Mouse (Mus musculus): ENCODE data around the gene Gm20695.
A peak's percentile ranks its signal among the peaks of the same experiment; 100 is the strongest.
"Not testable (repeated sequence)": the region's sequence is repeated elsewhere in the genome, so short reads cannot be mapped to it uniquely, and the experiment has no call there.

Gm20695 gene

DNA sequence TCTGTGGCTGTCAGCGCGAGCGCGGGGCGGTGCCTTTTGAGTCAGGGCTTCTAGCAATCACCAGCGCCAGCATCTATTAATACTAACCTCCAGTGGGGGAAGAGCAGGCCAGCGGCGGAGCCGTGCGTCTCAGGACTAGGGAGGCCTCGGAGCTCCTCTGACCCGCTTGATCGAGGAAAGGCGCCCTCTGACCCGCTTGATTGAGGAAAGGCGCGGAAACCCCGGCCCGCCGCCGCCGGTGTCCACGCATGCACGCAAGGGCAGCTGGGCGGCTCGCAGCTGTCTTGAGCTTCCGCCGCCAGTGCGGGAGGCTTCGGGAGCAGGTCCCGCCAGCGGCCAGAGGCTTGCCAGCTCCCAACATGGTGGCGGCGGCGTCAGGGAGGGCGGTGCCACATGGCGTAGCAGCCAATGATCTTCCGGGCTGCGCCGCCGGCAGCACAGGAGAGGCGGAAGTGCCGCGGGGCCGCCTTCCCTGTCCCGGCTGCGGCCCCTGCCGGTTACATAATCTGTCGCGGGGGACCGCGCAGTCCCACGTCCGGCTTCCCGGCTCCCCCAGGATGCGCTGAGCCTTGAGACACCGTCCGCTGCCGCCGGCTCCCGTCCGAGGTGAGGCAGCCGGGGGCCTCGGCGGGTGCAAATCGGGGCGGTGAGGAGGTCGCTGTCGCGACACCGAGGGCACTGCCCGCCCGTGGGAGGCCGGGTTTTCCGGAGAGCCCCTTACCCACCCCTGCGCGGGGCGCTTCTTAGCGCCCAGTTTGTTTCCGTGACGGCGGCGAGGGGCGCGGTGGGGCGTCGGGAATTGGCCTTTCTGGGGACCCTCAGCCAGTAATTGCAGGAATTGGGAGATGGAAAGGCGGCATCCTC, at the start of gene Gm20695, which contains the start of gene Zfp597:
Gene Gm20695 (plus strand): TSS at position 448 of the 864 bp plus-strand sequence.
Gene Zfp597 (minus strand): TSS at position 361 of the 864 bp plus-strand sequence.
- peak; percentile 94 for DNase-seq

DNA sequence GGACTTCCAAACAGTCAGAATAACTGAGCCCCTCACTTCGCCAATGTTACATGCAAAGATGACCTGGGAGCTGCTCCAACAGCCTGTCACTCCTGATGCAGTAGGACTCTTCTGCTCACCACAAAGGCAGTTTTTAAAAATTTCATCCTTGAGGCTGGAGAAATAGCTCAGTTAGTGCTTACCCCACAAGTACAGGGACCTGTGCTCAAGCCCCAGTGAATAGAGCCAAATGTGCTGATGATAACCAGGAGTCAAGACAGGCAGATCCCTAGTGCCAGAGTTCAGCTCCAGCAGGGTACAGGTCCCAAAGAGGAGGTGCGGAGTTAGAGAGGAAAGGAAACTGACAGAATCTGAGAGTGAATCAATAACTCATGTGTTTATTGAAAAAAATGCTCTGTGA, 49.0 kb upstream of the Gm20695 start:
- no peak for DNase-seq

- DNase-seq: no peak
Measured at GRCm38 (mm10) chr16:3839157-3839885, 45.1 kb upstream of the Gm20695 start.

- DNase-seq: no peak
Measured at GRCm38 (mm10) chr16:3842989-3843388, 41.5 kb upstream of the Gm20695 start.

- no peak for DNase-seq
Measured at GRCm38 (mm10) chr16:3843796-3844195, 40.7 kb upstream of the Gm20695 start.

- peak; percentile 90 for DNase-seq
Measured at GRCm38 (mm10) chr16:3846711-3847518, 37.5 kb upstream of the Gm20695 start, which contains the start of gene Zfp174. Zfp174 (plus strand) TSS chr16:3847268.

GRCm38 (mm10) chr16:3847871-3848270, 36.6 kb upstream of the Gm20695 start:
- no peak for DNase-seq

GRCm38 (mm10) chr16:3848416-3848815, 36.0 kb upstream of the Gm20695 start:
- no peak for DNase-seq

GRCm38 (mm10) chr16:3851301-3851700, 33.1 kb upstream of the Gm20695 start:
- not testable (repeated sequence) for DNase-seq

- DNase-seq: no peak
Measured at GRCm38 (mm10) chr16:3852586-3852985, 31.9 kb upstream of the Gm20695 start.

DNA sequence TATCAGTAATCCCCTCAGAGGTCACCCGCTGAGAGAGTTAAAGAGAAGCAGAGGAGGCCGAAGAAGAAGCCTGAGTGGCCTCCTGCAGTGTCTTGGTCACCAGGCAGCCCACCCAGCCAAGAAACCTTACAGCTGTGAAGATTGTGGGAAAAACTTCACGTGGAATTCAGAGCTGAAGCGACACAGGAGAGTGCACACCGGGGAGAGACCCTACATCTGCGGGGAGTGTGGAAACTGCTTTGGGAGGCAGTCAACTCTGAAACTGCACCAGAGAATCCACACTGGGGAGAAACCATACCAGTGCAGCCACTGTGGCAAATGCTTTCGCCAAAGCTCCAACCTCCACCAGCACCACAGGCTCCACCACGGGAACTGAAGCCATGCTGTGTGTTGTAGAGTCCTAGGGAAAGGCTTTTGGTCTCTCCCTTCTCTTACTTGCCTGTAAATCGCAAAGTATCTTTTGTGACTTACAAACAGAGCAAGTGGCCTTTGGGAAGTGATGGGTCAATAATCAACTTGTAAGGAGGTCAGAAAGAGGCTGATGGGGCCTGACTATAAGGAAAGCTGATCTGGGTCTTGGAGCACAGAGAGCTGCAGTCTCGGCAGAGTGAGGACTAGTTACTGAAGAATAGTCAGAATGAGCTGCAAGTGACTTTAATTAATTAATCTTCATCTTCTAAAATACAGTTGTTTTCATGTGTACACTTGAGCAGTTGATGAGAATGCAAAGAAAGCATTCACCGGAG, 29.8 kb upstream of the Gm20695 start:
- no peak for DNase-seq

GRCm38 (mm10) chr16:3855776-3856175, 28.7 kb upstream of the Gm20695 start:
- DNase-seq: no peak

GRCm38 (mm10) chr16:3859254-3859653, 25.2 kb upstream of the Gm20695 start:
- no peak for DNase-seq

- DNase-seq: no peak
Measured at GRCm38 (mm10) chr16:3871815-3872214, 12.6 kb upstream of the Gm20695 start.

GRCm38 (mm10) chr16:3872216-3873047, 12.0 kb upstream of the Gm20695 start, which contains the start of gene Naa60:
Naa60 (plus strand) TSS chr16:3872375.
- peak; percentile 86 for DNase-seq

DNA sequence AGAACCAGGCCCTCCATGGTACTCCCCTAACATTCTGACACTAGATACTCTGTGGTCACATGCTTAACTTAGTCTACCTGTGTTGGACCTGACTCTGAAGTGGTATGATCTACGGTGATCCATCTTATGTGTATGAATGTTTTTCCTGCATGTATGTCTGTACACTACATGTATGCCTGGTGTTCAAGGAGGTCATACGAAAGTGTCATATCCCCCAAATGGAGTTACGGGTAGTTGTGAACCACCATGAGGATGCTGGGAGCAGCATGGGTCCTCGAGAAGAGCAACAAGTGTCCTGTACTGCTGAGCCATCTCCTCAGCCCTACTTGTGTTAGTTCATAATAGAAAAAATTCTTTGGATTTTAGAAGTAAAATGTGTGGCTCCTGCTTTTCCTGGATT, 8.1 kb upstream of the Gm20695 start:
- DNase-seq: no peak

DNA sequence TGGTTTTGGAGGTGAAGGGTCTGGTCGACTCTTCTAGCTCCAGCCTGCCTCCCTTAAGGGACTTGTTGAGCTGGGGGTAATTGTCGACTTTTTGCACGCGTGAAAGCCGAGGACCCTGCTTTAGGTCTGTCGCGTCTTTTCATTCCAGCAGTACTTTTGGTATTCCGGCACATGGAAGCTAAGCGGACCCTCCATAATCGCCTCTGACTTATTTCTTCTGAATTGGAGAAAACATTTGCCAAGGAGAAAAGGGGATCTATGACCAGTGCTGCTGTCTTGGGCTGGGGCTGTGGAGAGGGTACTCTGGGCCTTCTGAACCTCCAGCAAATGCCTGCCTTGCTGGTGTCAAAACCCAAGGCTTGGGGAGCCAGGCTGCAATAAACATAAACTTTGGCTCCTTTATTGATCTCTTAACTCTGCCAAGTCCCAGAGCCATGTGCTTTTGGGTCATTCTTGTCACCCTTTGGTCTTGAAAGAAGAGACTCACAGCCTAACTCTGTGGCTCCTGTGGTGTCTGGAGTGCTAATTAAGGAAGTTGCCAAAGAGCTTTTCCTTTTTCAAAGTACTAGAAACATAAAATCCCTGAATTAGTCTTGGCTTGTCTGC, 720 bp downstream of the Gm20695 start:
- no peak for DNase-seq

- DNase-seq: no peak
Measured at GRCm38 (mm10) chr16:3891621-3892295, 7.3 kb downstream of the Gm20695 start.

GRCm38 (mm10) chr16:3893739-3894138, 9.3 kb downstream of the Gm20695 start:
- DNase-seq: no peak

- no peak for DNase-seq
Measured at GRCm38 (mm10) chr16:3895173-3895792, 10.8 kb downstream of the Gm20695 start.

Measured in right cerebral cortex, postnatal 14 days (tissue).